Mouse (Mus musculus) heart, embryonic 13.5 days (tissue): Measurements from ENCODE around the gene Fgfr2. TPM values are rescaled to one million over a fixed set of nuclear protein-coding genes. Genes with fewer than 3 reads are reported as not detected.

Experiments
- ATAC-seq: fragments of 200-750 bp; cut with Nextera tagmentation; 2 replicates; pipeline ENCODE4 v1.8.0; 2017; ENCODE audit warnings: moderate TSS enrichment; ENCODE audit not compliant: insufficient number of reproducible peaks, low FRiP score, low TSS enrichment; ENCODE audit errors: extremely low read depth
- H3K27ac ChIP-seq: fragments of 300-500 bp; sonication (generic); replicated peaks from 2 replicates; pipeline ENCODE4 v1.5.1; 2015; ENCODE audit warnings: moderate library complexity, mild to moderate bottlenecking, inconsistent platforms
- H3K27me3 ChIP-seq: fragments of 300-500 bp; sonication (generic); replicated peaks from 2 replicates; pipeline ENCODE4 v1.6.1; 2015; ENCODE audit warnings: mild to moderate bottlenecking, inconsistent platforms
- H3K36me3 ChIP-seq: fragments of 300-500 bp; sonication (generic); 2 replicates; pipeline ENCODE4 v1.6.1; 2015; ENCODE audit warnings: mild to moderate bottlenecking, inconsistent platforms
- H3K4me1 ChIP-seq: fragments of 300-500 bp; sonication (generic); 2 replicates; pipeline ENCODE4 v1.6.1; 2015; ENCODE audit warnings: inconsistent platforms
- H3K4me2 ChIP-seq: fragments of 300-500 bp; sonication (generic); 2 replicates; pipeline ENCODE4 v1.6.1; 2015; ENCODE audit warnings: inconsistent platforms, mild to moderate bottlenecking, moderate library complexity
- H3K4me3 ChIP-seq: fragments of 300-500 bp; sonication (generic); 2 replicates; pipeline ENCODE4 v1.5.1; 2015; ENCODE audit warnings: moderate library complexity, mild to moderate bottlenecking, inconsistent platforms
- H3K9ac ChIP-seq: fragments of 300-500 bp; sonication (generic); 2 replicates; pipeline ENCODE4 v1.6.1; 2015; ENCODE audit warnings: inconsistent platforms, mild to moderate bottlenecking, moderate library complexity
- H3K9me3 ChIP-seq: fragments of 300-500 bp; sonication (generic); 2 replicates; pipeline ENCODE4 v1.6.1; 2016; ENCODE audit warnings: inconsistent platforms
- WGBS: fragments of 180-500 bp; shearing (Covaris S2); methylation state at CpG from one replicate; pipeline ENCODE4 v1.1.7; 2015; ENCODE audit warnings: mixed read lengths; 5-methylcytosine and 5-hydroxymethylcytosine counted together
- polyA plus RNA-seq: library from polyadenylated mRNA; unstranded; fragments of >200 nt; fragmentation: Nextera tagmentation; extraction: Ambion mirVana; gene quantifications from 2 replicates; pipeline ENCODE4 v1.2.1, GENCODE M21; 2015

Gene Fgfr2
- polyA plus RNA-seq, 1 experiment from 2014 or later: 22.5 TPM

GRCm38 (mm10) chr7:132247567-132247966 is 875.6 kb downstream of the Fgfr2 start:
- no peak overlapping the region for H3K9ac ChIP-seq
- WGBS: 45% methylated on average over 11 of the region's 11 CpGs
- H3K9me3 ChIP-seq: no peaks in the 10 kb centered on the region
- H3K27me3 ChIP-seq: 0 out of 2 replicates have a peak, but pooled peaks cover 6% of the 10 kb centered on the region
- no peak overlapping the region for H3K4me2 ChIP-seq
- H3K4me3 ChIP-seq: no peak overlapping the region
- H3K27ac ChIP-seq: no peak overlapping the region
- peaks cover 9% of the 10 kb centered on the region; the same call in 1 of the 2 replicates for H3K4me1 ChIP-seq
- H3K36me3 ChIP-seq: no peaks in the 10 kb centered on the region
- ATAC-seq: no peak

- Histone ChIP-seq H3K27me3 (0 out of 2 replicates have a peak, but pooled peaks cover 6% of the 10 kb centered on the region), H3K27ac (no peak overlapping the region), H3K4me1 (peaks cover 9% of the 10 kb centered on the region; the same call in 1 of the 2 replicates), H3K36me3 (no peaks in the 10 kb centered on the region), H3K9ac (no peak overlapping the region), H3K9me3 (no peaks in the 10 kb centered on the region), H3K4me2 (no peak overlapping the region), H3K4me3 (no peak overlapping the region)
- 67% methylated on average over 5 of the region's 5 CpGs for WGBS
- no peak for ATAC-seq
Observed at GRCm38 (mm10) chr7:132247091-132247490, 876.1 kb downstream of the Fgfr2 start.

GRCm38 (mm10) chr7:132245730-132246129 is 877.4 kb downstream of the Fgfr2 start:
- peaks cover 9% of the 10 kb centered on the region; the same call in 1 of the 2 replicates for H3K4me1 ChIP-seq
- no peak overlapping the region for H3K4me3 ChIP-seq
- ATAC-seq: no peak
- H3K9ac ChIP-seq: no peak overlapping the region
- H3K27ac ChIP-seq: no peak overlapping the region
- no peak overlapping the region for H3K4me2 ChIP-seq
- WGBS: 77% methylated on average over 6 of the region's 6 CpGs
- H3K27me3 ChIP-seq: 0 out of 2 replicates have a peak, but pooled peaks cover 6% of the 10 kb centered on the region
- no peaks in the 10 kb centered on the region for H3K36me3 ChIP-seq
- no peaks in the 10 kb centered on the region for H3K9me3 ChIP-seq

- Histone ChIP-seq H3K9ac (no peak overlapping the region), H3K27ac (no peak overlapping the region), H3K4me1 (peaks cover 5% of the 10 kb centered on the region; the same call in 1 of the 2 replicates), H3K36me3 (no peaks in the 10 kb centered on the region), H3K4me2 (no peak overlapping the region), H3K9me3 (no peaks in the 10 kb centered on the region), H3K4me3 (no peak overlapping the region), H3K27me3 (no peaks in the 10 kb centered on the region)
- 69% methylated on average over 14 of the region's 14 CpGs for WGBS
- no peak for ATAC-seq
Observed at GRCm38 (mm10) chr7:132244637-132245036, 878.5 kb downstream of the Fgfr2 start.

GRCm38 (mm10) chr7:132243225-132243624 is 879.9 kb downstream of the Fgfr2 start:
- no peak overlapping the region for H3K27ac ChIP-seq
- no peak overlapping the region for H3K4me2 ChIP-seq
- WGBS: 70% methylated on average over 5 of the region's 5 CpGs
- no peak for ATAC-seq
- H3K4me3 ChIP-seq: no peak overlapping the region
- no peaks in the 10 kb centered on the region for H3K27me3 ChIP-seq
- no peaks in the 10 kb centered on the region for H3K36me3 ChIP-seq
- no peak overlapping the region for H3K9ac ChIP-seq
- peaks cover 6% of the 10 kb centered on the region; the same call in 1 of the 2 replicates for H3K4me1 ChIP-seq
- H3K9me3 ChIP-seq: no peaks in the 10 kb centered on the region

- H3K4me3 ChIP-seq: no peak overlapping the region
- no peak overlapping the region for H3K27ac ChIP-seq
- H3K36me3 ChIP-seq: no peaks in the 10 kb centered on the region
- H3K4me2 ChIP-seq: no peak overlapping the region
- no peak for ATAC-seq
- peaks cover 11% of the 10 kb centered on the region for H3K4me1 ChIP-seq
- WGBS: 37% methylated on average over 4 of the region's 4 CpGs
- H3K9ac ChIP-seq: no peak overlapping the region
- H3K9me3 ChIP-seq: no peaks in the 10 kb centered on the region
- no peaks in the 10 kb centered on the region for H3K27me3 ChIP-seq
Observed at GRCm38 (mm10) chr7:132242617-132243141, 880.5 kb downstream of the Fgfr2 start.

- Histone ChIP-seq H3K36me3 (no peaks in the 10 kb centered on the region), H3K9ac (no peak overlapping the region), H3K27ac (no peak overlapping the region), H3K4me2 (no peak overlapping the region), H3K4me3 (no peak overlapping the region), H3K4me1 (peaks cover 15% of the 10 kb centered on the region; the same call in 1 of the 2 replicates), H3K27me3 (no peaks in the 10 kb centered on the region), H3K9me3 (no peaks in the 10 kb centered on the region)
- 57% methylated on average over 3 of the region's 3 CpGs for WGBS
- ATAC-seq: no peak
Observed at GRCm38 (mm10) chr7:132238921-132239320, 884.2 kb downstream of the Fgfr2 start.

GRCm38 (mm10) chr7:132237191-132237590 is 886.0 kb downstream of the Fgfr2 start:
- peaks cover 17% of the 10 kb centered on the region; the same call in 1 of the 2 replicates for H3K4me1 ChIP-seq
- no peak overlapping the region for H3K9ac ChIP-seq
- H3K27me3 ChIP-seq: no peaks in the 10 kb centered on the region
- no peaks in the 10 kb centered on the region for H3K36me3 ChIP-seq
- 52% methylated on average over 4 of the region's 4 CpGs for WGBS
- H3K4me2 ChIP-seq: no peak overlapping the region
- H3K4me3 ChIP-seq: no peak overlapping the region
- ATAC-seq: no peak
- H3K27ac ChIP-seq: no peak overlapping the region
- H3K9me3 ChIP-seq: no peaks in the 10 kb centered on the region

GRCm38 (mm10) chr7:132236789-132237188 is 886.4 kb downstream of the Fgfr2 start:
- H3K4me2 ChIP-seq: no peak overlapping the region
- H3K27ac ChIP-seq: no peak overlapping the region
- H3K36me3 ChIP-seq: no peaks in the 10 kb centered on the region
- H3K9me3 ChIP-seq: no peaks in the 10 kb centered on the region
- H3K4me1 ChIP-seq: peaks cover 17% of the 10 kb centered on the region; the same call in 1 of the 2 replicates
- ATAC-seq: no peak
- no peak overlapping the region for H3K9ac ChIP-seq
- WGBS: 55% methylated on average over 8 of the region's 8 CpGs
- no peaks in the 10 kb centered on the region for H3K27me3 ChIP-seq
- H3K4me3 ChIP-seq: no peak overlapping the region

GRCm38 (mm10) chr7:132234250-132234649 is 888.9 kb downstream of the Fgfr2 start:
- 63% methylated on average over 3 of the region's 3 CpGs for WGBS
- Histone ChIP-seq H3K27ac (no peak overlapping the region), H3K9ac (no peak overlapping the region), H3K4me1 (peaks cover 17% of the 10 kb centered on the region; the same call in 1 of the 2 replicates), H3K36me3 (no peaks in the 10 kb centered on the region), H3K9me3 (no peaks in the 10 kb centered on the region), H3K27me3 (no peaks in the 10 kb centered on the region), H3K4me2 (no peak overlapping the region), H3K4me3 (no peak overlapping the region)
- no peak for ATAC-seq

- H3K27me3 ChIP-seq: no peaks in the 10 kb centered on the region
- no peak overlapping the region for H3K4me2 ChIP-seq
- no peak overlapping the region for H3K9ac ChIP-seq
- no peak overlapping the region for H3K27ac ChIP-seq
- 67% methylated on average over 4 of the region's 4 CpGs for WGBS
- H3K9me3 ChIP-seq: no peaks in the 10 kb centered on the region
- no peak for ATAC-seq
- H3K4me3 ChIP-seq: no peak overlapping the region
- H3K4me1 ChIP-seq: peaks cover 17% of the 10 kb centered on the region; the same call in 1 of the 2 replicates
- H3K36me3 ChIP-seq: no peaks in the 10 kb centered on the region
Observed at GRCm38 (mm10) chr7:132233732-132234131, 889.4 kb downstream of the Fgfr2 start.

- Histone ChIP-seq H3K27ac (no peak overlapping the region), H3K4me2 (no peak overlapping the region), H3K9ac (no peak overlapping the region), H3K36me3 (no peaks in the 10 kb centered on the region), H3K4me1 (peaks cover 14% of the 10 kb centered on the region; the same call in 1 of the 2 replicates), H3K9me3 (no peaks in the 10 kb centered on the region), H3K27me3 (no peaks in the 10 kb centered on the region), H3K4me3 (no peak overlapping the region)
- 49% methylated on average over 2 of the region's 2 CpGs for WGBS
- no peak for ATAC-seq
Observed at GRCm38 (mm10) chr7:132232937-132233336, 890.2 kb downstream of the Fgfr2 start.
